Mouse (Mus musculus) stomach, postnatal 0 days (tissue): ENCODE data around the gene Mdp1. TPM values are rescaled to one million over a fixed set of nuclear protein-coding genes. Genes with fewer than 3 reads are reported as not detected.

Experiments
- ATAC-seq: fragments of 200-750 bp; cut with Nextera tagmentation; 2 replicates; pipeline ENCODE4 v1.8.0; 2017; ENCODE audit not compliant: low FRiP score, low TSS enrichment
- DNase-seq: peaks from one replicate; pipeline ENCODE4 v3.0.0-alpha.2; 2016; ENCODE audit warnings: low spot score
- H3K27ac ChIP-seq: fragments of 300-500 bp; sonication (generic); replicated peaks from 2 replicates; pipeline ENCODE4 v1.5.1; 2014; ENCODE audit warnings: mild to moderate bottlenecking, control low read depth
- H3K27me3 ChIP-seq: fragments of 300-500 bp; sonication (generic); 2 replicates; pipeline ENCODE4 v1.6.1; 2014; ENCODE audit warnings: low read length; ENCODE audit not compliant: control insufficient read depth, insufficient read depth
- H3K36me3 ChIP-seq: fragments of 300-500 bp; sonication (generic); 2 replicates; pipeline ENCODE4 v1.6.1; 2014; ENCODE audit warnings: low read length, mixed read lengths; ENCODE audit not compliant: control insufficient read depth, insufficient read depth
- H3K4me1 ChIP-seq: fragments of 300-500 bp; sonication (generic); replicated peaks from 2 replicates; pipeline ENCODE4 v1.6.1; 2014; ENCODE audit warnings: antibody characterized with exemption; ENCODE audit not compliant: control insufficient read depth, insufficient read depth
- H3K4me2 ChIP-seq: fragments of 300-500 bp; sonication (generic); replicated peaks from 2 replicates; pipeline ENCODE4 v1.6.1; 2014; ENCODE audit warnings: low read depth, mild to moderate bottlenecking, control low read depth, moderate library complexity
- H3K4me3 ChIP-seq: fragments of 300-500 bp; sonication (generic); 2 replicates; pipeline ENCODE4 v1.5.1; 2014; ENCODE audit warnings: low read depth, low read length, control low read depth
- H3K9ac ChIP-seq: fragments of 300-500 bp; sonication (generic); 2 replicates; pipeline ENCODE4 v1.6.1; 2014; ENCODE audit warnings: mild to moderate bottlenecking, low read length, control low read depth, mixed read lengths
- H3K9me3 ChIP-seq: fragments of 300-500 bp; sonication (generic); 2 replicates; pipeline ENCODE4 v1.6.1; 2016; ENCODE audit warnings: low read length; ENCODE audit not compliant: control insufficient read depth
- CTCF ChIP-seq: IDR thresholded peaks from 2 replicates; pipeline ENCODE4 v1.5.1; 2016; ENCODE audit warnings: antibody characterized with exemption, low read depth, mild to moderate bottlenecking, moderate library complexity
- EP300 ChIP-seq: optimal IDR thresholded peaks from 2 replicates; pipeline ENCODE3; 2016; ENCODE audit warnings: antibody characterized with exemption
- WGBS: fragments of 180-500 bp; shearing (Covaris S2); extraction: QIAGEN DNeasy Blood & Tissue Kit; methylation state at CpG from one replicate; pipeline ENCODE4 v1.1.7; 2014; 5-methylcytosine and 5-hydroxymethylcytosine counted together
- polyA plus RNA-seq: library from polyadenylated mRNA; unstranded; fragments of >200 nt; fragmentation: Nextera tagmentation; extraction: Ambion mirVana; gene quantifications from 2 replicates; pipeline ENCODE4 v1.2.1, GENCODE M21; 2015

Mdp1 gene
- polyA plus RNA-seq, 1 experiment from 2014 or later, result 46.5 TPM

GRCm38 (mm10) chr14:55641291-55641690, 19.0 kb downstream of the Mdp1 start:
- no peak overlapping the region for H3K9ac ChIP-seq
- H3K36me3 ChIP-seq, result peaks cover 10% of the 10 kb centered on the region
- no peaks in the 10 kb centered on the region for H3K27me3 ChIP-seq
- no peaks in the 10 kb centered on the region for H3K9me3 ChIP-seq
- H3K4me2 ChIP-seq, result no peak overlapping the region
- TF ChIP-seq CTCF (no peak), EP300 (no peak)
- H3K4me1 ChIP-seq, result no peaks in the 10 kb centered on the region; the same call in none of the 2 replicates
- DNase-seq (no peak), ATAC-seq (no peak)
- no peak overlapping the region for H3K27ac ChIP-seq
- no peak overlapping the region for H3K4me3 ChIP-seq
- WGBS, result 94% methylated on average over 13 of the region's 13 CpGs

- no peaks in the 10 kb centered on the region; the same call in none of the 2 replicates for H3K4me1 ChIP-seq
- no peak for ATAC-seq
- TF ChIP-seq EP300, result no peak
- no peak for TF ChIP-seq CTCF
- H3K9ac ChIP-seq, result no peak overlapping the region
- no peaks in the 10 kb centered on the region for H3K27me3 ChIP-seq
- no peaks in the 10 kb centered on the region for H3K9me3 ChIP-seq
- WGBS, result 96% methylated on average over 14 of the region's 14 CpGs
- no peak overlapping the region for H3K4me2 ChIP-seq
- DNase-seq, result no peak
- peaks cover 10% of the 10 kb centered on the region for H3K36me3 ChIP-seq
- H3K4me3 ChIP-seq, result no peak overlapping the region
- no peak overlapping the region for H3K27ac ChIP-seq
Measured at GRCm38 (mm10) chr14:55640816-55641215, 19.5 kb downstream of the Mdp1 start.

GRCm38 (mm10) chr14:55637795-55638194, 22.5 kb downstream of the Mdp1 start, which contains the start of gene Gm49378:
Gene Gm49378 (minus strand): TSS chr14:55637895.
- Histone ChIP-seq H3K27ac (no peak within 1 kb of the TSS), H3K4me2 (no peak within 1 kb of the TSS), H3K4me3 (no peak within 1 kb of the TSS), H3K4me1 (no peaks in the 10 kb centered on the region; the same call in 1 of the 2 replicates), H3K36me3 (peaks cover 13% of the 10 kb centered on the region), H3K27me3 (no peaks in the 10 kb centered on the region), H3K9ac (no peak within 1 kb of the TSS), H3K9me3 (no peaks in the 10 kb centered on the region)
- TF ChIP-seq CTCF, result no peak
- TF ChIP-seq EP300, result no peak
- ATAC-seq, result no peak
- no peak for DNase-seq
- 92% methylated on average over 9 of the region's 9 CpGs for WGBS

- Histone ChIP-seq H3K4me3 (peak within 1 kb of the TSS; percentile 65), H3K4me2 (peak within 1 kb of the TSS; percentile 97), H3K4me1 (no peaks in the 10 kb centered on the region), H3K27me3 (no peaks in the 10 kb centered on the region), H3K27ac (peak within 1 kb of the TSS; percentile 71), H3K36me3 (peaks cover 24% of the 10 kb centered on the region), H3K9me3 (no peaks in the 10 kb centered on the region), H3K9ac (peak within 1 kb of the TSS; percentile 74)
- no peak for TF ChIP-seq EP300
- TF ChIP-seq CTCF, result no peak
- 2% methylated on average over 33 of the region's 33 CpGs for WGBS
- peak; percentile 92 for DNase-seq
- peak; percentile 88 for ATAC-seq
Measured at GRCm38 (mm10) chr14:55635523-55636007, 24.7 kb downstream of the Mdp1 start, which contains the start of gene Ipo4. Gene Ipo4 (minus strand): TSS chr14:55635957.

GRCm38 (mm10) chr14:55634874-55635522, 25.3 kb downstream of the Mdp1 start:
- peak overlapping the region; percentile 97 for H3K4me2 ChIP-seq
- peak overlapping the region; percentile 74 for H3K9ac ChIP-seq
- no peaks in the 10 kb centered on the region for H3K27me3 ChIP-seq
- peak overlapping the region; percentile 71 for H3K27ac ChIP-seq
- ATAC-seq, result no peak; the same call in none of the 2 replicates
- WGBS, result 3% methylated on average over 21 of the region's 23 CpGs
- no peaks in the 10 kb centered on the region for H3K9me3 ChIP-seq
- H3K36me3 ChIP-seq, result peaks cover 30% of the 10 kb centered on the region
- H3K4me1 ChIP-seq, result no peaks in the 10 kb centered on the region
- no peak for TF ChIP-seq EP300
- TF ChIP-seq CTCF, result no peak
- DNase-seq, result no peak
- H3K4me3 ChIP-seq, result peak overlapping the region; percentile 65

GRCm38 (mm10) chr14:55629312-55629711, 31.0 kb downstream of the Mdp1 start:
- Histone ChIP-seq H3K36me3 (peaks cover 46% of the 10 kb centered on the region), H3K27me3 (no peaks in the 10 kb centered on the region), H3K9ac (no peak overlapping the region), H3K4me2 (no peak overlapping the region), H3K9me3 (no peaks in the 10 kb centered on the region), H3K27ac (no peak overlapping the region), H3K4me3 (no peak overlapping the region), H3K4me1 (no peaks in the 10 kb centered on the region)
- ATAC-seq (peak; percentile 18; the same call in 1 of the 2 replicates), DNase-seq (peak; percentile 60)
- peak; percentile 82 for TF ChIP-seq CTCF
- TF ChIP-seq EP300, result no peak
- 42% methylated on average over 5 of the region's 5 CpGs for WGBS
